Mouse (Mus musculus) cerebellum, adult 2 months (tissue): ENCODE data around the gene Hspa12a.

ENCODE experiments used
- CTCF ChIP-seq: fragments of 200-500 bp; IDR thresholded peaks from 2 replicates; pipeline ENCODE4 v1.5.1; 2011; ENCODE audit warnings: low read depth, mild to moderate bottlenecking, control low read depth, low read length, moderate library complexity, borderline replicate concordance; ENCODE audit not compliant: insufficient read depth
- POLR2A ChIP-seq: fragments of 200-500 bp; IDR thresholded peaks from 2 replicates; pipeline ENCODE4 v1.6.1; 2011; ENCODE audit warnings: low read length, control low read depth, borderline replicate concordance; ENCODE audit not compliant: insufficient read depth

- TF ChIP-seq CTCF: no peak
- TF ChIP-seq POLR2A: no peak
Measured at GRCm38 (mm10) chr19:58865224-58865623, 78.2 kb downstream of the Hspa12a start.
